Mouse (Mus musculus) intestine, postnatal 0 days (tissue): Measurements from ENCODE around the gene Itgav. TPM values are rescaled to one million over a fixed set of nuclear protein-coding genes. Genes with fewer than 3 reads are reported as not detected.

Experiments used
- ATAC-seq: fragments of 200-750 bp; cut with Nextera tagmentation; 2 replicates; pipeline ENCODE4 v1.8.0; 2017; ENCODE audit warnings: mild to moderate bottlenecking, moderate TSS enrichment, moderate library complexity
- H3K27ac ChIP-seq: fragments of 300-500 bp; sonication (generic); 2 replicates; pipeline ENCODE4 v1.5.1; 2014; ENCODE audit warnings: mild to moderate bottlenecking, low read depth, low read length, moderate library complexity
- H3K27me3 ChIP-seq: fragments of 300-500 bp; sonication (generic); replicated peaks from 2 replicates; pipeline ENCODE4 v1.6.1; 2014; ENCODE audit warnings: low read length, mixed read lengths; ENCODE audit not compliant: control insufficient read depth, insufficient read depth
- H3K36me3 ChIP-seq: fragments of 300-500 bp; sonication (generic); 2 replicates; pipeline ENCODE4 v1.6.1; 2014; ENCODE audit warnings: mild to moderate bottlenecking, moderate library complexity; ENCODE audit not compliant: control insufficient read depth, insufficient read depth
- H3K4me1 ChIP-seq: fragments of 300-500 bp; sonication (generic); replicated peaks from 2 replicates; pipeline ENCODE4 v1.6.1; 2014; ENCODE audit warnings: antibody characterized with exemption, low read length, mixed read lengths; ENCODE audit not compliant: control insufficient read depth, insufficient read depth
- H3K4me2 ChIP-seq: fragments of 300-500 bp; sonication (generic); replicated peaks from 2 replicates; pipeline ENCODE4 v1.6.1; 2014; ENCODE audit warnings: low read depth, mild to moderate bottlenecking, moderate library complexity
- H3K4me3 ChIP-seq: fragments of 300-500 bp; sonication (generic); 2 replicates; pipeline ENCODE4 v1.5.1; 2014; ENCODE audit warnings: low read depth, low read length
- H3K9ac ChIP-seq: fragments of 300-500 bp; sonication (generic); 2 replicates; pipeline ENCODE4 v1.6.1; 2014; ENCODE audit warnings: mild to moderate bottlenecking, low read depth, low read length
- H3K9me3 ChIP-seq: fragments of 300-500 bp; sonication (generic); 2 replicates; pipeline ENCODE4 v1.6.1; 2016; ENCODE audit warnings: mixed run types; ENCODE audit not compliant: control insufficient read depth
- CTCF ChIP-seq: sonication (generic); IDR thresholded peaks from 2 replicates; pipeline ENCODE4 v1.5.1; 2016; ENCODE audit warnings: low read depth, mild to moderate bottlenecking, control low read depth, antibody characterized with exemption, moderate library complexity
- WGBS: fragments of 180-500 bp; shearing (Covaris S2); extraction: QIAGEN DNeasy Blood & Tissue Kit; methylation state at CpG from one replicate; pipeline ENCODE4 v1.1.7; 2014; 5-methylcytosine and 5-hydroxymethylcytosine counted together
- polyA plus RNA-seq: library from polyadenylated mRNA; unstranded; fragments of >200 nt; fragmentation: Nextera tagmentation; extraction: Ambion mirVana; gene quantifications from 2 replicates; pipeline ENCODE4 v1.2.1, GENCODE M21; 2015

The Itgav gene
- polyA plus RNA-seq, 1 experiment from 2014 or later = 86.6 TPM

GRCm38 (mm10) chr2:83694061-83694460 is 30.1 kb upstream of the Itgav start:
- ATAC-seq = no peak
- Histone ChIP-seq H3K4me1 (no peaks in the 10 kb centered on the region), H3K4me3 (no peak overlapping the region), H3K36me3 (no peaks in the 10 kb centered on the region), H3K27me3 (no peaks in the 10 kb centered on the region), H3K9me3 (no peaks in the 10 kb centered on the region), H3K4me2 (no peak overlapping the region), H3K27ac (no peak overlapping the region), H3K9ac (no peak overlapping the region)
- TF ChIP-seq CTCF = no peak
- WGBS = 67% methylated on average over 7 of the region's 7 CpGs

- Histone ChIP-seq H3K9me3 (no peaks in the 10 kb centered on the region), H3K9ac (no peak overlapping the region), H3K4me1 (no peaks in the 10 kb centered on the region), H3K4me3 (no peak overlapping the region), H3K27me3 (no peaks in the 10 kb centered on the region), H3K27ac (no peak overlapping the region), H3K4me2 (no peak overlapping the region), H3K36me3 (no peaks in the 10 kb centered on the region)
- no peak for TF ChIP-seq CTCF
- 80% methylated on average over 11 of the region's 11 CpGs for WGBS
- no peak for ATAC-seq
Observed at GRCm38 (mm10) chr2:83695345-83696247, 28.6 kb upstream of the Itgav start.

- TF ChIP-seq CTCF = peak; percentile 53
- H3K9me3 ChIP-seq = no peaks in the 10 kb centered on the region
- ATAC-seq = no peak
- no peaks in the 10 kb centered on the region for H3K27me3 ChIP-seq
- WGBS = 79% methylated on average over 1 of the region's 1 CpGs
- H3K4me2 ChIP-seq = no peak overlapping the region
- H3K4me3 ChIP-seq = no peak overlapping the region
- H3K27ac ChIP-seq = no peak overlapping the region
- no peak overlapping the region for H3K9ac ChIP-seq
- 0 out of 2 replicates have a peak, but pooled peaks cover 5% of the 10 kb centered on the region for H3K4me1 ChIP-seq
- no peaks in the 10 kb centered on the region for H3K36me3 ChIP-seq
Observed at GRCm38 (mm10) chr2:83698484-83698883, 25.7 kb upstream of the Itgav start.

GRCm38 (mm10) chr2:83699324-83699723 is 24.9 kb upstream of the Itgav start:
- H3K27me3 ChIP-seq = no peaks in the 10 kb centered on the region
- 0 out of 2 replicates have a peak, but pooled peaks cover 5% of the 10 kb centered on the region for H3K4me1 ChIP-seq
- H3K4me2 ChIP-seq = no peak overlapping the region
- 59% methylated on average over 1 of the region's 1 CpGs for WGBS
- H3K4me3 ChIP-seq = no peak overlapping the region
- TF ChIP-seq CTCF = no peak
- peak; percentile 61; the same call in 1 of the 2 replicates for ATAC-seq
- no peak overlapping the region for H3K9ac ChIP-seq
- no peaks in the 10 kb centered on the region for H3K36me3 ChIP-seq
- no peaks in the 10 kb centered on the region for H3K9me3 ChIP-seq
- H3K27ac ChIP-seq = no peak overlapping the region

GRCm38 (mm10) chr2:83700667-83701066 is 23.5 kb upstream of the Itgav start:
- peak; percentile 57; the same call in 1 of the 2 replicates for ATAC-seq

GRCm38 (mm10) chr2:83702411-83702810 is 21.8 kb upstream of the Itgav start:
- 77% methylated on average over 7 of the region's 7 CpGs for WGBS
- 0 out of 2 replicates have a peak, but pooled peaks cover 5% of the 10 kb centered on the region for H3K4me1 ChIP-seq

More at GRCm38 (mm10) chr2:83700667-83701066, 23.5 kb upstream of the Itgav start:
- Histone ChIP-seq H3K27ac (no peak overlapping the region), H3K9ac (no peak overlapping the region; the same call in 1 of the 2 replicates), H3K4me3 (no peak overlapping the region), H3K36me3 (no peaks in the 10 kb centered on the region), H3K4me1 (0 out of 2 replicates have a peak, but pooled peaks cover 5% of the 10 kb centered on the region), H3K27me3 (no peaks in the 10 kb centered on the region), H3K9me3 (no peaks in the 10 kb centered on the region), H3K4me2 (no peak overlapping the region)
- 48% methylated on average over 4 of the region's 4 CpGs for WGBS
- TF ChIP-seq CTCF = no peak

More at GRCm38 (mm10) chr2:83702411-83702810, 21.8 kb upstream of the Itgav start:
- no peak for TF ChIP-seq CTCF
- ATAC-seq = no peak
- no peak overlapping the region for H3K4me2 ChIP-seq
- no peak overlapping the region for H3K4me3 ChIP-seq
- no peak overlapping the region for H3K27ac ChIP-seq
- H3K9ac ChIP-seq = no peak overlapping the region
- no peaks in the 10 kb centered on the region for H3K36me3 ChIP-seq
- H3K9me3 ChIP-seq = no peaks in the 10 kb centered on the region
- no peaks in the 10 kb centered on the region for H3K27me3 ChIP-seq
